Mouse (Mus musculus): ENCODE data around the gene Proser1. TPM values are rescaled to one million over a fixed set of nuclear protein-coding genes. Genes with fewer than 3 reads are reported as not detected.

Proser1 gene
- total and polyA plus RNA-seq, 3 experiments: 2.9 to 22.2 (median 3.9) TPM

DNA sequence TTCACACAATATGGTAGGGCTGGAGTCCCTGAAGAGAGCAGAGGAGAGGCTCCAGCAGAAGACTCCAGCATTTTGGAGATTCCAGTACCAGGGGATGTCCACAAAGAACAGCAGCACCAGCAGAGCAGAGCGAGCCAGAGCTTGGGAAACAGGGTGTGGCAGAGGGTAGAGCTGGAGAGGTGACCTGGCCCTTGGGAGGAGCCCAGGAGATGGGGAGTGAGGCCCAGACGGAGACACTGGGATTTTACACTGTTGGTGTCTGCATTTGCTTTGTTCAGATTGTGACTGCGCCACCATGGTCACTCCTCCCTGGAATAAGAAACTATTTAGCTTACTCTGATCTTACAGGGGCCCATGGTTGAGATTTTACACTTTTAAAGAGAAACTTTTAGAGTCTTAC lies 16.7 kb upstream of the Proser1 start:
- in situ Hi-C loops (cut with MboI; ENCODE audit: low pct_ligation_motif_present, low pct_unique_long_range_greater_than_20kb, low sequenced_read_pairs): loop anchor here (10.0 kb wide), 1 partner anchor 412 kb away; no protein-coding TSS in a partner anchor
- peaks cover 6 to 27% of the 10 kb centered on the region in 2 experiments; a peak in 2 of 4 replicates for H3K4me1 ChIP-seq (ENCODE audit: control insufficient read depth in 1 of 2, insufficient read depth in 2 of 2)
- H3K27me3 ChIP-seq (replicated peaks): no peaks in the 10 kb centered on the region
- peaks cover 19 to 40% of the 10 kb centered on the region in 2 experiments for H3K36me3 ChIP-seq (replicated peaks in 1 of 2; ENCODE audit: control insufficient read depth in 1 of 2, insufficient read depth in 1 of 2, low read length in 1 of 2)
- H3K9ac ChIP-seq (ENCODE audit: insufficient read depth, low read depth): no peak overlapping the region
- H3K4me2 ChIP-seq (ENCODE audit: insufficient read depth, low read depth, poor library complexity, severe bottlenecking): no peak overlapping the region
- no peak overlapping the region for H3K27ac ChIP-seq (ENCODE audit: insufficient read depth, low read depth)
- H3K79me2 ChIP-seq (replicated peaks; ENCODE audit: control insufficient read depth, extremely low read depth, insufficient read depth, poor library complexity, severe bottlenecking): no peaks in the 10 kb centered on the region
- no peak for TF ChIP-seq POLR2AphosphoS2 (IDR thresholded peaks at IDR 0.05; ENCODE audit: low read depth, low read length)
- no peak for TF ChIP-seq MAZ (IDR thresholded peaks at IDR 0.05; ENCODE audit: low read depth, low read length)
- no peak for TF ChIP-seq EP300 (IDR thresholded peaks at IDR 0.05; ENCODE audit: low read length)
- no peak for TF ChIP-seq IRF4 (IDR thresholded peaks at IDR 0.05; ENCODE audit: low read depth, low read length)
- no peak for TF ChIP-seq USF2 (conservative IDR thresholded peaks at IDR 0.05; ENCODE audit: low read depth, low read length)
- TF ChIP-seq ELF1 (IDR thresholded peaks at IDR 0.05; ENCODE audit: low read depth, low read length): no peak
- no peak for TF ChIP-seq SMC3 (IDR thresholded peaks at IDR 0.05; ENCODE audit: low read depth, low read length)
- no peak for TF ChIP-seq ETS1 (conservative IDR thresholded peaks at IDR 0.05; ENCODE audit: low read depth, low read length)
- TF ChIP-seq JUND (conservative IDR thresholded peaks at IDR 0.05; ENCODE audit: low read depth, low read length): no peak
- no peak for TF ChIP-seq MAFK (IDR thresholded peaks at IDR 0.05; ENCODE audit: insufficient replicate concordance, low read length)
- no peak for TF ChIP-seq UBTF (IDR thresholded peaks at IDR 0.05; ENCODE audit: low read depth, low read length)
- no peak for TF ChIP-seq BHLHE40 (IDR thresholded peaks at IDR 0.05; ENCODE audit: low read depth, low read length)
- no peak for TF ChIP-seq MYC (IDR thresholded peaks at IDR 0.05; ENCODE audit: low read depth, low read length)
- no peak for TF ChIP-seq ZMIZ1 (IDR thresholded peaks at IDR 0.05; ENCODE audit: low read depth, low read length)
- TF ChIP-seq MEF2A (IDR thresholded peaks at IDR 0.05; ENCODE audit: borderline replicate concordance, low read depth, low read length): no peak
- TF ChIP-seq TCF12 (IDR thresholded peaks at IDR 0.05; ENCODE audit: low read depth, low read length): no peak
- no peak for TF ChIP-seq NRF1 (IDR thresholded peaks at IDR 0.05; ENCODE audit: low read depth, low read length)
- dilution Hi-C loops (cut with MboI; ENCODE audit: extremely low pct_ligation_motif_present, extremely low pct_unique_long_range_greater_than_20kb, low sequenced_read_pairs): no loop called here
- no peaks in the 10 kb centered on the region for H3K9me3 ChIP-seq (replicated peaks; ENCODE audit: low read length)
- DNase-seq (ENCODE audit: extremely low read depth): no peak
- H3K4me3 ChIP-seq (replicated peaks in 1 of 3; ENCODE audit: low read depth in 2 of 3, low read length in 2 of 3, poor library complexity in 1 of 3): no peak overlapping the region

DNA sequence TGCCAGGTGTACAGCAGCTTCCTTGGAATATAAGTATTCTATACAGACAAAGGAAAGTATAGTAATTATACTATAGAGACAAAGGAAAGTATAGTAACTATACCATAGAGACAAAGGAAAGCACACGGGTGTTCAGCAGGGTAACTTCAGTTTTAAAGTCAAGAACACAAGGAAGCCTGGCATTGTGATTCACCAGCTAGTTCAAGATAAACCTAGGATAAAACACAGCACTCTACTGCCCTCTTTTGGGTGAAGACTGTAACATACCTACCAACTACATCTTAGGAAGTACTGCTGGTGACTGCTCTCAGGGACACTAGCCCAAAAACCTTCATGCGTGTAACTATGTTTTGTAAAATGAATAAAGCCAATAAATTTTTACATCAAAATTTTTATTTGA lies 15.3 kb upstream of the Proser1 start:
- no peak overlapping the region for H3K4me3 ChIP-seq (replicated peaks in 1 of 3; ENCODE audit: low read depth in 2 of 3, low read length in 2 of 3, poor library complexity in 1 of 3)
- no peak overlapping the region for H3K27ac ChIP-seq (ENCODE audit: insufficient read depth, low read depth)
- H3K4me1 ChIP-seq (ENCODE audit: control insufficient read depth in 1 of 2, insufficient read depth in 2 of 2): peaks cover 6 to 27% of the 10 kb centered on the region in 2 experiments; a peak in 2 of 4 replicates
- in situ Hi-C loops (cut with MboI; ENCODE audit: low pct_ligation_motif_present, low pct_unique_long_range_greater_than_20kb, low sequenced_read_pairs) (loop anchor here (10.0 kb wide), 1 partner anchor 413 kb away; no protein-coding TSS in a partner anchor), dilution Hi-C loops (cut with MboI; ENCODE audit: extremely low pct_ligation_motif_present, extremely low pct_unique_long_range_greater_than_20kb, low sequenced_read_pairs) (no loop called here)
- H3K9ac ChIP-seq (ENCODE audit: insufficient read depth, low read depth): no peak overlapping the region
- H3K36me3 ChIP-seq (replicated peaks in 1 of 2; ENCODE audit: control insufficient read depth in 1 of 2, insufficient read depth in 1 of 2, low read length in 1 of 2): peaks cover 33 to 55% of the 10 kb centered on the region in 2 experiments
- peak; percentile 79 for DNase-seq (ENCODE audit: extremely low read depth)
- H3K4me2 ChIP-seq (ENCODE audit: insufficient read depth, low read depth, poor library complexity, severe bottlenecking): no peak overlapping the region
- H3K9me3 ChIP-seq (replicated peaks; ENCODE audit: low read length): no peaks in the 10 kb centered on the region
- no peaks in the 10 kb centered on the region for H3K27me3 ChIP-seq (replicated peaks)
- H3K79me2 ChIP-seq (replicated peaks; ENCODE audit: control insufficient read depth, extremely low read depth, insufficient read depth, poor library complexity, severe bottlenecking): no peaks in the 10 kb centered on the region
- TF ChIP-seq RCOR1 (conservative IDR thresholded peaks at IDR 0.05; ENCODE audit: low read depth, low read length): no peak
- no peak for TF ChIP-seq IRF4 (IDR thresholded peaks at IDR 0.05; ENCODE audit: low read depth, low read length)
- TF ChIP-seq CHD1 (IDR thresholded peaks at IDR 0.05; ENCODE audit: low read depth, low read length): no peak
- no peak for TF ChIP-seq EP300 (IDR thresholded peaks at IDR 0.05; ENCODE audit: low read length)
- no peak for TF ChIP-seq ZC3H11A (IDR thresholded peaks at IDR 0.05; ENCODE audit: low read depth, low read length)
- no peak for TF ChIP-seq MEF2A (IDR thresholded peaks at IDR 0.05; ENCODE audit: borderline replicate concordance, low read depth, low read length)
- TF ChIP-seq JUN (IDR thresholded peaks at IDR 0.05; ENCODE audit: insufficient read depth, low read depth, low read length): no peak
- no peak for TF ChIP-seq ELF1 (IDR thresholded peaks at IDR 0.05; ENCODE audit: low read depth, low read length)
- TF ChIP-seq ZNF384 (IDR thresholded peaks at IDR 0.05; ENCODE audit: low read depth, low read length): no peak
- TF ChIP-seq ZMIZ1 (IDR thresholded peaks at IDR 0.05; ENCODE audit: low read depth, low read length): no peak
- no peak for TF ChIP-seq SIN3A (IDR thresholded peaks at IDR 0.05; ENCODE audit: low read length)
- no peak for TF ChIP-seq ZKSCAN1 (IDR thresholded peaks at IDR 0.05; ENCODE audit: borderline replicate concordance, low read depth, low read length)
- TF ChIP-seq GABPA (IDR thresholded peaks at IDR 0.05; ENCODE audit: insufficient replicate concordance, low read depth, low read length): no peak
- TF ChIP-seq CHD2 (IDR thresholded peaks at IDR 0.05; ENCODE audit: low read length): no peak
- TF ChIP-seq CTCF (conservative IDR thresholded peaks at IDR 0.05 in 1 of 2, IDR thresholded peaks at IDR 0.05 in 1 of 2; ENCODE audit: low read depth in 2 of 2, low read length in 2 of 2): peak; percentile 48 to 76
- TF ChIP-seq MAFK (IDR thresholded peaks at IDR 0.05; ENCODE audit: insufficient replicate concordance, low read length): no peak
- TF ChIP-seq PAX5 (IDR thresholded peaks at IDR 0.05; ENCODE audit: low read length): no peak
- no peak for TF ChIP-seq KAT2A (IDR thresholded peaks at IDR 0.05; ENCODE audit: insufficient replicate concordance, low read length)
- TF ChIP-seq POLR2A (IDR thresholded peaks at IDR 0.05; ENCODE audit: low read depth, low read length): no peak
- TF ChIP-seq USF2 (conservative IDR thresholded peaks at IDR 0.05; ENCODE audit: low read depth, low read length): no peak
- TF ChIP-seq ETS1 (conservative IDR thresholded peaks at IDR 0.05; ENCODE audit: low read depth, low read length): no peak
- TF ChIP-seq JUND (conservative IDR thresholded peaks at IDR 0.05; ENCODE audit: low read depth, low read length): peak; percentile 24; the same call in 1 of the 2 replicates
- TF ChIP-seq MYC (IDR thresholded peaks at IDR 0.05; ENCODE audit: low read depth, low read length): no peak
- no peak for TF ChIP-seq UBTF (IDR thresholded peaks at IDR 0.05; ENCODE audit: low read depth, low read length)
- TF ChIP-seq E2F4 (IDR thresholded peaks at IDR 0.05; ENCODE audit: insufficient replicate concordance, low read depth, low read length): no peak
